Mouse (Mus musculus) urinary bladder, adult 18-20 months (tissue): Measurements from ENCODE around the gene Slc38a10.
A peak's percentile ranks its signal among the peaks of the same experiment; 100 is the strongest.

ENCODE experiments used
- DNase-seq, 2 experiments: peaks; one replicate each; pipeline ENCODE4 v3.0.0; 2022; ENCODE audit warnings: low spot score in 2 of 2, mixed read lengths in 2 of 2

Gene Slc38a10

GRCm38 (mm10) chr11:120139309-120139731 is 11.8 kb downstream of the Slc38a10 start:
- no peak for DNase-seq

GRCm38 (mm10) chr11:120137625-120138004 is 13.5 kb downstream of the Slc38a10 start:
- no peak for DNase-seq

GRCm38 (mm10) chr11:120136796-120137624 is 14.1 kb downstream of the Slc38a10 start:
- no peak for DNase-seq

- no peak for DNase-seq
These were observed 15.0 kb downstream of the Slc38a10 start for GRCm38 (mm10) chr11:120136195-120136594.

GRCm38 (mm10) chr11:120134847-120135530 is 16.2 kb downstream of the Slc38a10 start:
- DNase-seq = no peak

GRCm38 (mm10) chr11:120134148-120134547 is 17.0 kb downstream of the Slc38a10 start:
- no peak for DNase-seq

GRCm38 (mm10) chr11:120129281-120129680 is 21.9 kb downstream of the Slc38a10 start:
- no peak for DNase-seq

- no peak for DNase-seq
These were observed 24.3 kb downstream of the Slc38a10 start for GRCm38 (mm10) chr11:120126845-120127244.

GRCm38 (mm10) chr11:120122126-120122525 is 29.0 kb downstream of the Slc38a10 start:
- DNase-seq = peak in 1 of 2 experiments; percentile 54

GRCm38 (mm10) chr11:120120642-120121420 is 30.3 kb downstream of the Slc38a10 start:
- no peak for DNase-seq

- no peak for DNase-seq
These were observed 31.1 kb downstream of the Slc38a10 start for GRCm38 (mm10) chr11:120119936-120120541.

- DNase-seq = no peak
These were observed 32.0 kb downstream of the Slc38a10 start for GRCm38 (mm10) chr11:120119108-120119507.

- no peak for DNase-seq
These were observed 33.5 kb downstream of the Slc38a10 start for GRCm38 (mm10) chr11:120117626-120118025.

GRCm38 (mm10) chr11:120114488-120115215 is 36.5 kb downstream of the Slc38a10 start:
- DNase-seq = no peak

- DNase-seq = no peak
These were observed 39.0 kb downstream of the Slc38a10 start for GRCm38 (mm10) chr11:120112136-120112535.

- DNase-seq = no peak
These were observed 40.1 kb downstream of the Slc38a10 start for GRCm38 (mm10) chr11:120111033-120111432.

- DNase-seq = no peak
These were observed 40.6 kb downstream of the Slc38a10 start for GRCm38 (mm10) chr11:120110554-120110953.

GRCm38 (mm10) chr11:120109558-120110210 is 41.5 kb downstream of the Slc38a10 start:
- DNase-seq = no peak

GRCm38 (mm10) chr11:120107796-120108195 is 43.4 kb downstream of the Slc38a10 start:
- no peak for DNase-seq

- no peak for DNase-seq
These were observed 44.1 kb downstream of the Slc38a10 start for GRCm38 (mm10) chr11:120107026-120107425.
